Mouse (Mus musculus) spleen, postnatal 10 days (tissue): Measurements from ENCODE around the gene Ptbp3.

ENCODE experiments used
- DNase-seq, 2 experiments: peaks; one replicate each; pipeline ENCODE4 v3.0.0; 2021 to 2022; ENCODE audit warnings: low spot score in 2 of 2

The Ptbp3 gene

DNA sequence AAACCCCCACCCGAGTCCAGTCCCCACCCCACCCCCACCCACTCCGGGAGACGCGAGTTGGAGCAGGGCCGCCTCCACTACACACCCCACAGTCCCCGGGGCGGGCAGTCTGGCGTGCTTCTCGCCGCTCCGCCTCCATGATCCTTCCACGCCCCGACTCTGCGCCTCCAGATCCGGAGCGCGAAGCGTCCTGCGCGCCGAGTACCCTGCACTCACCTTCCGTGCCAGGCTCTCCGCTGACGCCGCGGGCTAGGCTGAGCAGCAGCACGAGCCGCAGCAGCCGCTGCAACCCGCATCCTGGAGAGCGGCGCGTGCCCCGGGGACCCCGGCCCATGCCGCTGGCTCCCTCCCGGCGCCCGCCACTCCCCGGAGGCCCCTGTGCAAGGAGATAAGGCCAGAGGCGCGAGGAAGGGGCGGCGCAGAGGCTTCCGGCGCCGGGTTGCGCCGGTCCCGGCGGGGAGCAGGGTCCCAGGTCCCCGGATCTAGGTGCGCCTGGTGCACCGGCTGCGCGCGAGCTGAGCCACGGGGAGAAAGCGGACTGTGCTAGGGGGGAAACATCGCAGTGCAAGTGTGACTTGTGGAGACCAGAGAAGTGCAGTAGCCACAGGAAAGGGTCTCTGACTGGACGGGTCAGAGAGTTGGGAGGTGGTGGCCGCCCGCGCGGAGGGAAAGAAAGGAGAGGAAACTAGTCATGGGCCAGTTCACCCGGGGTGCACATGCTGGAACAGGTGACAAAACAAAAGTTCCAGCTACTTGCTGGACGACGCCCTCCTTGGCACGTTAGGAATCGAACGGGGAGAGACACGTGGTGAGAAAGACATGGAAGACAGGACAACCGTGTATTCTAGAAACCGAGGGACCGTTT, 110.9 kb downstream of the Ptbp3 start, which contains the start of gene Susd1:
Gene Susd1, minus strand, starts transcription at position 644 of the 865 bp plus-strand sequence.
- DNase-seq = peak; percentile 77 to 84

DNA sequence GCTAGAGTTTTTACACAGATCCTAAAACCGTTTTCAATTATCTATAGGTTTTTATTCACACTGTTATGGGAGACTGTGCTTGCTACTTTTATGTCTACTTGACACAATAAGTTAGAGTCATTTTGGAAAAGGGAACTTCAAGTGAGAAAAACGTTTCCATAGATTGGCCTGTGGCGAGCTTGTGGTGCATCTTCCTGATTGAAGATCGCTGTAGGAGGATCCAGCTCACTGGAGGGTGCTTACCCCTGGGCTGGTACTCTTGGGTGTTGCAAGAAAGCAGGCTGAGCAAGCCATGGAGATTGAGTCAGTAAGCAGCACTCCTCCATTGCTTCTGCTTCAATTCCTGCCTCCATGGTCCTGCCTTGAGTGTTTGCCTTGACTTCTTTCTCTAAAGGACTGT, 113.2 kb downstream of the Ptbp3 start:
- no peak for DNase-seq

DNA sequence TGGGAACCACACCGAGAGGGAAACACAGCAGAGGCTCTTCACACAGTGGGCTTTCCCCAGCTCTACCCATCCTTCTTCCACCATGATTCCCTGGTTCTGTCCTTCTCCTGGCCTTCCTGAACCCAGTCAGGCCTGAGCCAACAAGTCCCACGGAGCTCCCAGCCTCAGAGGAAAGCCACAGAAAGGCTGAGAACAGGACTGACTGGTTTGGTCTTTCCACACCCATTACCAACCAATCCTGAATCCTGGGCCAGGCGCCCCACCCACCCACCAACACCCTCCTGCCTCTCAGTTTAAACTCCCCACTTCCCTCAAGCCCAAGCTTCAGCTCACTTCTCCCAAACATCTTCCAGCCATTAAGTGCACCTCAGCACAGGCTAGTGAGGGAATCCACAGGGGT, 115.1 kb downstream of the Ptbp3 start:
- DNase-seq = no peak

DNA sequence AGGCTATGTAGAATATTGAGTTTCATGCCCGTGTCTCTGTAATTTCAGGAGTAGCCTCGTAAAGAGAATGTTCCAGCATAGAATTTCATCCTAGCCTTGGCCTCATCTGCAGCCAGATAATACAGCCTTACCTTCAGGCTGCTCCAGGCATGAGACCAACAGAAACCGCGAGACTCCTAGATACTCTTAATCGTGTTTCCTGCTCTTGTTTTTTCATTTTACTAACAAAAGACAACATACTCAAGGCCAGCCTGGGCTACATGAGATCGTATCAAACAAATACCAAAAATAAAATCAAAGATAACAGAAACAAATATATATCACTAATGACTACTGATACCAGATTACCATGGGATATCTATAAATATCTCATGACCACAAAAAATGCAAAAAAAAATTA, 120.0 kb downstream of the Ptbp3 start:
- no peak for DNase-seq

DNA sequence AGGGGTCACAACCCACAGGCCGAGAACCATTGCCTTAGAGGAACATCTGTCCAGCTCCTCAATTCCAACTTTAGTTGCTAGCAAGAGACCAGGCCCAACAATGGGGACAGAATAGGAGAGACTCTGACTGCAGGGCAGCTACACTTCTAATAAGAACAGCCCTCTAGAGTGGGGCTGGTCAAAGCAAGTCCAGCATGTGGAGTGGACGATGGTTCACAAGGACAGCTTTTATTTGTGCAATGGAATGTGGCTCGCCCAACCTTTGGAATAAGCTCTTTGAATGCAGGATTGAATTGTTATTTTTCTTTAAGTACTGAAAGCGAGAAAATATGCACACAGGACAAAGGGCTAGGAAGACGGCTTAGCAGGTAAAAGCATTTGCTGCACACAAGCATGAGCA, 122.7 kb downstream of the Ptbp3 start:
- DNase-seq = no peak

DNA sequence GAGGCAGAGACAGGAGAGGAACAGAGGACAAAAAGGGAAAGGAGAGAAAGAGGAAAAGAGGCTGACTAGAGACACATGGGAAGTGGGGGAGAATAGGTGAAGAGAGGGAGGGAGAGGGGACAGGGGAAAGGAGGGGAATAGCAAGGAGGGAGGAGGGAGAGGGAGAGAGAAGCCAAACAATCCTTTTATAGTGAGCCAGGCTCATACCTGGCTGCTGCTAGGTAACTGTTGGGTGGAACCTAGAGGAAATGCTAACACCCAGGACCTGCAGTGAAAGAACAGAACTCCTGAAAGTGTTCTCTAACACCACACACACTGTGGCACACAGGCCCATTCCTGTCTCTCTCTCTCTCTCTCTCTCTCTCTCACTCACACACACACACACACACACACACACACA, 126.4 kb downstream of the Ptbp3 start:
- no peak for DNase-seq

DNA sequence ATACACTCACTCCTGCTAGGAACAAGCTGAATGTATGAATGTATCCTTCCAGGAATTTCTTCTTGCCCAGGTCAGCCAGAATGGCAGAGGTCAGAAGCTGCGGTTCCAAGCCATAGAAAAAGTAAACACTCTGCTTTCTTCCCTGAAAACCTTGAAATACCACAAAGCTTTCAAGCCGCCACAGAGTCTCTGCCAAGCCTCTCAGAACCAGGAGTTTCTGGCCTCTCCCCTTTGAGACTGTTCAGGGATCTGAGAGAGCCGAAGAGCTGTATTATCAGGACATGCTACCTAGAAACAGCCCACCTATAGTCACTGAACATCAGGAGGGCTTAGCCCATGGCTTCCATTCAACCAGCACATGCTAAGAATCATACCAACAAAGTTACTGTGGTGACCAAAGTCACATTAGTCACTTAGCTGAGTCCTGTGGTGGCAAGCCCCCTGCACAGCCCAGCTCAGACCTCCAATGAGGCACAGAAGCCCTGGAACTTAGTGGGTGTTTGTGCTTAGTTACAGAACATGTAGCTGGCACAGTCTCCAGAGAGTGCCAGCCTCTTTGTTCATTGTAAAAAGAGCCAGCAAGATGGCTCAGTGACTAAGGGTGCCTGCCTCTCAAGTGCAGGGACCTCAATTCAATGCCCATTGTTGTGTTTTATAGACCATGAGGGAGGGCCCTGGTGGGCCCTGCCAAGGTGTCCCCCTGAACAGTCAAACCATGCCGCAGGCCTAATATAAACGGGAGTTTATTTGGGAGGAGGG, 127.0 kb downstream of the Ptbp3 start:
- DNase-seq = no peak
